9 mouse cellular contexts compared by ENCODE assay signal in the genomic region with DNA sequence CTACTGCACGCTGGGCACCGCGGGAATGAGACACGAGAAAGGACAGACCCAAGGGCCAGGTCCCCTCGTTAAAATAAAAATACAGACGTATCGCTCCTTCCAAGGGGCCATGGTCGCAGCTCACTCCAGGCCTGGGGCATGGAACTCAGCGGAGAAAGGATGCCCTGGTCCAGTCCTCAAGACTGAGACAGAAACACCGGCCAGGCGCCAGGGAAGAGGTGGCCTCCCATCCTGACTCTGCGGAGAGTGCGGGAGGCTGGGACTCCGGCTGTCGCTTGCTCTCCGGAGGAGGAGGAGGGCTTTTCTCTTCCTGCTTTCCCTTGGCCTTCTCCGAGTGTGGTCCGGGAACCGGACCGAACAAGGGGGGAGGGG. TPM values are rescaled to one million over a fixed set of nuclear protein-coding genes. Genes with fewer than 3 reads are reported as not detected.
DNase-seq lines count a peak whose midpoint lies in the region; ATAC-seq and TF ChIP-seq lines count a peak whose summit lies in the region.
"Had no signal": no experiment of that assay in that cellular context is flagged by ENCODE, and none has a peak within 500 bp of the region (broad histone marks: within the 10 kb centered on the region; RNA-seq: fewer than 3 reads in every experiment).

No protein-coding gene starts in this region.

- peaks cover 5% of the 10 kb centered on the region; the same call in 1 of the 2 replicates for H3K4me1 ChIP-seq in liver, embryonic 11.5 days (replicated peaks; ENCODE audit: control insufficient read depth, insufficient read depth, low read length)
- peaks cover 97% of the 10 kb centered on the region for H3K4me1 ChIP-seq in forebrain, embryonic 10.5 days
- H3K4me1 ChIP-seq in intestine, postnatal 0 days (replicated peaks; ENCODE audit: control insufficient read depth, insufficient read depth, low read length) = 0 out of 2 replicates have a peak, but pooled peaks cover 3% of the 10 kb centered on the region
- 0 out of 2 replicates have a peak, but pooled peaks cover 3% of the 10 kb centered on the region for H3K4me1 ChIP-seq in neural tube, embryonic 14.5 days (ENCODE audit: control insufficient read depth, insufficient read depth, low read length)

- 1% methylated on average over 17 of the region's 20 CpGs for WGBS in liver, embryonic 11.5 days
- WGBS in forebrain, embryonic 10.5 days = under 1% methylated on average over 20 of the region's 20 CpGs
- 1% methylated on average over 20 of the region's 20 CpGs for whole genome bisulfite sequencing in intestine, postnatal 0 days
- WGBS in neural tube, embryonic 14.5 days = under 1% methylated on average over 19 of the region's 20 CpGs

- no peak for DNase-seq in liver, embryonic 11.5 days (ENCODE audit: low spot score)
- DNase-seq in liver = no peak
- DNase-seq in forebrain, embryonic 10.5 days (ENCODE audit: extremely low spot score, low spot score) = no peak
- no peak for DNase-seq in frontal cortex, postnatal 25 days (ENCODE audit: low spot score in 2 of 2)
- no peak for DNase-seq in gastrocnemius, postnatal 10 days
- DNase-seq in layer of hippocampus, adult 9-10 months (ENCODE audit: low spot score) = no peak

- TF ChIP-seq CTCF in intestine, postnatal 0 days (IDR thresholded peaks at IDR 0.05; ENCODE audit: low read depth) = no peak

- H3K27me3 ChIP-seq in liver, embryonic 11.5 days (replicated peaks; ENCODE audit: control insufficient read depth, insufficient read depth, low read length) = peaks cover 100% of the 10 kb centered on the region
- peaks cover 100% of the 10 kb centered on the region for H3K27me3 ChIP-seq in forebrain, embryonic 10.5 days (ENCODE audit: poor library complexity, severe bottlenecking)
- H3K27me3 ChIP-seq in intestine, postnatal 0 days (replicated peaks; ENCODE audit: control insufficient read depth, insufficient read depth, low read length) = peaks cover 79% of the 10 kb centered on the region
- peaks cover 61% of the 10 kb centered on the region for H3K27me3 ChIP-seq in neural tube, embryonic 14.5 days (ENCODE audit: control insufficient read depth, insufficient read depth, low read length)

- no peak overlapping the region for H3K27ac ChIP-seq in liver, embryonic 11.5 days (ENCODE audit: low read depth, low read length)
- peak overlapping the region; percentile 85 for H3K27ac ChIP-seq in forebrain, embryonic 10.5 days
- H3K27ac ChIP-seq in intestine, postnatal 0 days (ENCODE audit: low read depth, low read length) = peak overlapping the region; percentile 41; the same call in 1 of the 2 replicates
- H3K27ac ChIP-seq in neural tube, embryonic 14.5 days (ENCODE audit: low read depth, low read length) = no peak overlapping the region

- no peak overlapping the region for H3K9ac ChIP-seq in liver, embryonic 11.5 days (ENCODE audit: low read depth, low read length)
- H3K9ac ChIP-seq in intestine, postnatal 0 days (ENCODE audit: low read depth, low read length) = peak overlapping the region; percentile 65
- no peak overlapping the region for H3K9ac ChIP-seq in neural tube, embryonic 14.5 days (replicated peaks; ENCODE audit: low read depth, low read length)

- ATAC-seq in liver, embryonic 11.5 days (replicated peaks; ENCODE audit: low FRiP score) = no peak
- ATAC-seq in intestine, postnatal 0 days = no peak
- no peak for ATAC-seq in neural tube, embryonic 14.5 days (ENCODE audit: low read depth)

- H3K36me3 ChIP-seq in liver, embryonic 11.5 days (ENCODE audit: control insufficient read depth, insufficient read depth, low read length) = no peaks in the 10 kb centered on the region
- no peaks in the 10 kb centered on the region for H3K36me3 ChIP-seq in forebrain, embryonic 10.5 days (replicated peaks)
- 0 out of 2 replicates have a peak, but pooled peaks cover 7% of the 10 kb centered on the region for H3K36me3 ChIP-seq in intestine, postnatal 0 days (ENCODE audit: control insufficient read depth, insufficient read depth)
- no peaks in the 10 kb centered on the region for H3K36me3 ChIP-seq in neural tube, embryonic 14.5 days (ENCODE audit: control insufficient read depth, insufficient read depth, low read length)

- H3K4me3 ChIP-seq in liver, embryonic 11.5 days (ENCODE audit: low read depth, low read length) = peak overlapping the region; percentile 29
- peak overlapping the region; percentile 53 for H3K4me3 ChIP-seq in forebrain, embryonic 10.5 days
- H3K4me3 ChIP-seq in intestine, postnatal 0 days (ENCODE audit: low read depth, low read length) = peak overlapping the region; percentile 54
- peak overlapping the region; percentile 3; the same call in 1 of the 2 replicates for H3K4me3 ChIP-seq in neural tube, embryonic 14.5 days (ENCODE audit: low read depth, low read length)

- H3K4me2 ChIP-seq in liver, embryonic 11.5 days = peak overlapping the region; percentile 47
- peak overlapping the region; percentile 75 for H3K4me2 ChIP-seq in intestine, postnatal 0 days (replicated peaks; ENCODE audit: low read depth)
- H3K4me2 ChIP-seq in neural tube, embryonic 14.5 days (ENCODE audit: low read depth, low read length) = no peak overlapping the region

- H3K9me3 ChIP-seq in liver, embryonic 11.5 days (ENCODE audit: control insufficient read depth, low read length) = no peaks in the 10 kb centered on the region
- H3K9me3 ChIP-seq in forebrain, embryonic 10.5 days = no peaks in the 10 kb centered on the region
- no peaks in the 10 kb centered on the region for H3K9me3 ChIP-seq in intestine, postnatal 0 days (ENCODE audit: control insufficient read depth)
- H3K9me3 ChIP-seq in neural tube, embryonic 14.5 days (ENCODE audit: control insufficient read depth, low read length) = no peaks in the 10 kb centered on the region

RNA-seq across cellular contexts. Expression of gene Nkx2-3, which starts 2.9 kb away (rescaled TPM):
- 1.2 and 2.3 TPM in 2 replicates for polyA plus RNA-seq in liver, embryonic 11.5 days (2014; fragmentation: Nextera tagmentation; extraction: Ambion mirVana)
- 2.4 TPM in 2 replicates for polyA plus RNA-seq in forebrain, embryonic 10.5 days (2016; fragmentation: Nextera tagmentation; extraction: Ambion mirVana)
- 54.3 and 56.9 TPM in 2 replicates for polyA plus RNA-seq in intestine, postnatal 0 days (2015; fragmentation: Nextera tagmentation; extraction: Ambion mirVana)
- polyA plus RNA-seq in neural tube, embryonic 14.5 days (2014; fragmentation: Nextera tagmentation; extraction: Ambion mirVana) = not detected in 2 replicates
- total RNA-seq in gastrocnemius, postnatal 10 days (2021) = not detected
- total RNA-seq: liver, adult 2 months had no signal

RNA-seq across cellular contexts. Expression of gene Slc25a28, which starts 59.6 kb away (rescaled TPM):
- polyA plus RNA-seq in liver, embryonic 11.5 days (2014; fragmentation: Nextera tagmentation; extraction: Ambion mirVana) = 12.2 and 14.0 TPM in 2 replicates
- 11.3 and 12.4 TPM in 2 replicates for polyA plus RNA-seq in forebrain, embryonic 10.5 days (2016; fragmentation: Nextera tagmentation; extraction: Ambion mirVana)
- polyA plus RNA-seq in intestine, postnatal 0 days (2015; fragmentation: Nextera tagmentation; extraction: Ambion mirVana) = 20.6 and 20.7 TPM in 2 replicates
- 14.1 and 15.5 TPM in 2 replicates for polyA plus RNA-seq in neural tube, embryonic 14.5 days (2014; fragmentation: Nextera tagmentation; extraction: Ambion mirVana)
- 10 to 100 TPM; 18.4 to 21.2 TPM for total RNA-seq in gastrocnemius, postnatal 10 days (2021)

Comparison
In these comparisons a context has a peak if more than half of its experiments do, and no peak if none do; other contexts are left out.
1. H3K27ac ChIP-seq: peak in forebrain, embryonic 10.5 days (single experiment) and intestine, postnatal 0 days (single experiment); none in liver, embryonic 11.5 days (single experiment) and neural tube, embryonic 14.5 days (single experiment).
2. H3K4me3 ChIP-seq: peak in every context shown above with its lines; median percentile 54 in intestine, postnatal 0 days; 53 in forebrain, embryonic 10.5 days; 29 in liver, embryonic 11.5 days; 3 in neural tube, embryonic 14.5 days.
3. RNA of gene Nkx2-3, which starts 2.9 kb away (polyA plus RNA-seq): 54.3 to 56.9 TPM in intestine, postnatal 0 days; 2.4 TPM in forebrain, embryonic 10.5 days, 1.2 to 2.3 TPM in liver, embryonic 11.5 days and not detected in neural tube, embryonic 14.5 days; every median in the first group is over 10 times any median in the second.